Mouse (Mus musculus) left cerebral cortex, adult 9 months (tissue): Measurements from ENCODE around the gene Ttyh3.

Experiments used
- DNase-seq, 2 experiments: peaks; one replicate each; pipeline ENCODE4 v3.0.0; 2022; ENCODE audit warnings: low spot score in 2 of 2

Gene Ttyh3

GRCm38 (mm10) chr5:140652587-140652986, 3.8 kb upstream of the Ttyh3 start:
- no peak for DNase-seq

- DNase-seq, result no peak
These were observed 2.4 kb upstream of the Ttyh3 start for GRCm38 (mm10) chr5:140651231-140651630.

GRCm38 (mm10) chr5:140649881-140650414, 1.1 kb upstream of the Ttyh3 start:
- DNase-seq, result no peak

- DNase-seq, result peak; percentile 93 to 96
These were observed 353 bp upstream of the Ttyh3 start for GRCm38 (mm10) chr5:140649101-140649667.

GRCm38 (mm10) chr5:140647821-140648518, 861 bp downstream of the Ttyh3 start:
- peak in 1 of 2 experiments; percentile 58 for DNase-seq

- peak in 1 of 2 experiments; percentile 74 for DNase-seq
These were observed 1.6 kb downstream of the Ttyh3 start for GRCm38 (mm10) chr5:140647031-140647760.

GRCm38 (mm10) chr5:140646171-140646570, 2.7 kb downstream of the Ttyh3 start:
- no peak for DNase-seq

GRCm38 (mm10) chr5:140645454-140645853, 3.4 kb downstream of the Ttyh3 start:
- DNase-seq, result no peak

- no peak for DNase-seq
These were observed 4.1 kb downstream of the Ttyh3 start for GRCm38 (mm10) chr5:140644702-140645201.

- no peak for DNase-seq
These were observed 4.6 kb downstream of the Ttyh3 start for GRCm38 (mm10) chr5:140644263-140644662.

- no peak for DNase-seq
These were observed 6.8 kb downstream of the Ttyh3 start for GRCm38 (mm10) chr5:140642076-140642475.

- DNase-seq, result no peak
These were observed 7.4 kb downstream of the Ttyh3 start for GRCm38 (mm10) chr5:140641254-140641928.

GRCm38 (mm10) chr5:140640812-140641211, 8.0 kb downstream of the Ttyh3 start:
- no peak for DNase-seq

GRCm38 (mm10) chr5:140639871-140640270, 9.0 kb downstream of the Ttyh3 start:
- no peak for DNase-seq

GRCm38 (mm10) chr5:140639312-140639711, 9.5 kb downstream of the Ttyh3 start:
- no peak for DNase-seq

- no peak for DNase-seq
These were observed 10.3 kb downstream of the Ttyh3 start for GRCm38 (mm10) chr5:140638484-140638883.

GRCm38 (mm10) chr5:140637989-140638388, 10.8 kb downstream of the Ttyh3 start:
- no peak for DNase-seq

- DNase-seq, result no peak
These were observed 11.8 kb downstream of the Ttyh3 start for GRCm38 (mm10) chr5:140637058-140637410.

GRCm38 (mm10) chr5:140636316-140637057, 12.3 kb downstream of the Ttyh3 start:
- DNase-seq, result no peak

- peak in 1 of 2 experiments; percentile 55 for DNase-seq
These were observed 13.8 kb downstream of the Ttyh3 start for GRCm38 (mm10) chr5:140634798-140635722.
